Comparison of ENCODE assay signal across 8 mouse cellular contexts in the genomic region with DNA sequence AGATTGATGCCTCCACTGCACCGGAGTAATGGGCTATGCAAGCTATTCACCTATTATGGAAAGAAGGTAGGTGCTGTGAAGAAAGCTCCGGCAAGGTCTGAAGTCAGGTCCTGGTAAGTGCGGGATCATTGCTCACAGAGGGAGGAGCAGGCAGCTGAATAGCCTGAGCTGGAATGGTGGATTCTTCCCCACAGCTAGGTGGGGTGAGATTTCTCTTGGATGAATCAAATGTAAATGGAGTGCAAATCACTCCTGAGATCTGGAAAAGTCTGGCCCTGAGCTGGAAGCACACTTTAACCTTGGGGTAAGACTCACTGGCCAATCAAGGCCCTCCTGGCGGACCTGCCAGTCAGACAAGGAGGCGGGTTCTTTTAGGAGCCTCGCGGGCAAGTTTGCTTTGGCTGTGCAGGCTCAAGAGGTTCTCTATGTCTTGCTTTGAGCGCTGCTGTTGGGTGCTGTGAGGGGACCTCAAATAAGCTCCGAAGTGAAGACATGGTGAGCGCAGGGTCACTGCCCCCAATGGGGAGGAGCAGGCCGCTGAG. TPM values are rescaled to one million over a fixed set of nuclear protein-coding genes. Genes with fewer than 3 reads are reported as not detected.
A peak's percentile ranks its signal among the peaks of the same experiment; 100 is the strongest.
DNase-seq lines count a peak whose midpoint lies in the region; ATAC-seq and TF ChIP-seq lines count a peak whose summit lies in the region.

A gene (plus strand): TSS at position 397 of the 542 bp plus-strand sequence.

- no peaks in the 10 kb centered on the region for H3K9me3 ChIP-seq in forebrain, postnatal 0 days (ENCODE audit: low read length)
- H3K9me3 ChIP-seq in hindbrain, embryonic 15.5 days, result no peaks in the 10 kb centered on the region
- no peaks in the 10 kb centered on the region for H3K9me3 ChIP-seq in limb, embryonic 10.5 days (replicated peaks)
- no peaks in the 10 kb centered on the region for H3K9me3 ChIP-seq in neural tube, embryonic 11.5 days (ENCODE audit: control insufficient read depth, low read length)

- H3K4me1 ChIP-seq in forebrain, postnatal 0 days (ENCODE audit: insufficient read depth), result no peaks in the 10 kb centered on the region
- H3K4me1 ChIP-seq in hindbrain, embryonic 15.5 days (replicated peaks), result no peaks in the 10 kb centered on the region
- no peaks in the 10 kb centered on the region for H3K4me1 ChIP-seq in limb, embryonic 10.5 days
- no peaks in the 10 kb centered on the region for H3K4me1 ChIP-seq in neural tube, embryonic 11.5 days (ENCODE audit: control insufficient read depth, insufficient read depth, low read length)

- no peak within 1 kb of the TSS for H3K9ac ChIP-seq in forebrain, postnatal 0 days
- no peak within 1 kb of the TSS; the same call in 1 of the 2 replicates for H3K9ac ChIP-seq in hindbrain, embryonic 15.5 days
- H3K9ac ChIP-seq in neural tube, embryonic 11.5 days (ENCODE audit: low read length), result no peak within 1 kb of the TSS

- H3K27ac ChIP-seq in forebrain, postnatal 0 days (ENCODE audit: low read depth, low read length), result no peak within 1 kb of the TSS
- H3K27ac ChIP-seq in hindbrain, embryonic 15.5 days (replicated peaks), result no peak within 1 kb of the TSS
- H3K27ac ChIP-seq in limb, embryonic 10.5 days, result no peak within 1 kb of the TSS
- no peak within 1 kb of the TSS for H3K27ac ChIP-seq in neural tube, embryonic 11.5 days (ENCODE audit: low read depth, low read length)

- H3K36me3 ChIP-seq in forebrain, postnatal 0 days (ENCODE audit: insufficient read depth), result no peaks in the 10 kb centered on the region
- no peaks in the 10 kb centered on the region for H3K36me3 ChIP-seq in hindbrain, embryonic 15.5 days
- no peaks in the 10 kb centered on the region for H3K36me3 ChIP-seq in limb, embryonic 10.5 days
- no peaks in the 10 kb centered on the region for H3K36me3 ChIP-seq in neural tube, embryonic 11.5 days (ENCODE audit: control insufficient read depth, insufficient read depth, low read length)

- no peak for DNase-seq in frontal cortex, adult 2 months (ENCODE audit: extremely low spot score in 1 of 2, low spot score in 1 of 2)
- no peak for DNase-seq in frontal cortex, postnatal 36 days (ENCODE audit: low spot score in 2 of 2)
- DNase-seq in adrenal gland, postnatal 14 days, result peak; percentile 77
- no peak for DNase-seq in forebrain, postnatal 0 days
- peak; percentile 37 for DNase-seq in limb, embryonic 10.5 days (ENCODE audit: low spot score)
- peak; percentile 14 for DNase-seq in neural tube, embryonic 11.5 days (ENCODE audit: low spot score)
- no peak for DNase-seq in cerebellum, postnatal 4 days (ENCODE audit: low spot score in 2 of 2)

- H3K4me2 ChIP-seq in forebrain, postnatal 0 days (ENCODE audit: low read depth), result no peak within 1 kb of the TSS
- H3K4me2 ChIP-seq in hindbrain, embryonic 15.5 days, result peak within 1 kb of the TSS; percentile 40
- no peak within 1 kb of the TSS for H3K4me2 ChIP-seq in neural tube, embryonic 11.5 days (ENCODE audit: low read depth)

- no peak for ATAC-seq in forebrain, postnatal 0 days
- no peak for ATAC-seq in hindbrain, embryonic 15.5 days (ENCODE audit: low FRiP score, low read depth)
- no peak for ATAC-seq in neural tube, embryonic 11.5 days (ENCODE audit: insufficient read depth, low FRiP score, low TSS enrichment)

- no peak within 1 kb of the TSS for H3K4me3 ChIP-seq in forebrain, postnatal 0 days (ENCODE audit: low read depth, low read length)
- no peak within 1 kb of the TSS for H3K4me3 ChIP-seq in hindbrain, embryonic 15.5 days
- no peak within 1 kb of the TSS for H3K4me3 ChIP-seq in limb, embryonic 10.5 days
- no peak within 1 kb of the TSS for H3K4me3 ChIP-seq in neural tube, embryonic 11.5 days (ENCODE audit: low read depth, low read length)

- TF ChIP-seq CTCF in forebrain, postnatal 0 days (IDR thresholded peaks at IDR 0.05; ENCODE audit: low read depth), result no peak

- WGBS in forebrain, postnatal 0 days, result 11% methylated on average over 11 of the region's 11 CpGs
- WGBS in hindbrain, embryonic 15.5 days, result 14% methylated on average over 11 of the region's 11 CpGs
- 12% methylated on average over 11 of the region's 11 CpGs for WGBS in limb, embryonic 10.5 days
- 10% methylated on average over 11 of the region's 11 CpGs for WGBS in neural tube, embryonic 11.5 days

- no peaks in the 10 kb centered on the region for H3K27me3 ChIP-seq in forebrain, postnatal 0 days (ENCODE audit: insufficient read depth, low read length)
- H3K27me3 ChIP-seq in hindbrain, embryonic 15.5 days, result no peaks in the 10 kb centered on the region
- H3K27me3 ChIP-seq in limb, embryonic 10.5 days (ENCODE audit: low read depth, poor library complexity, severe bottlenecking), result no peaks in the 10 kb centered on the region
- H3K27me3 ChIP-seq in neural tube, embryonic 11.5 days (ENCODE audit: control insufficient read depth, insufficient read depth, low read length), result no peaks in the 10 kb centered on the region

RNA-seq across cellular contexts. Expression of the gene that starts here (rescaled TPM):
- polyA plus RNA-seq in frontal cortex, adult 2 months (2012; rRNA removed), result 20.8 and 27.9 TPM in 2 replicates
- 587 and 595 TPM in 2 replicates for total RNA-seq in adrenal gland, postnatal 14 days (2021)
- 68.3 and 93.6 TPM in 2 replicates for total RNA-seq in forebrain, postnatal 0 days (2014; rRNA removed)
- polyA plus RNA-seq in forebrain, postnatal 0 days (2015; fragmentation: Nextera tagmentation; extraction: Ambion mirVana), result 92.1 and 112 TPM in 2 replicates
- polyA plus RNA-seq in hindbrain, embryonic 15.5 days (2015; fragmentation: Nextera tagmentation; extraction: Ambion mirVana), result 86.7 and 108 TPM in 2 replicates
- polyA plus RNA-seq in limb, embryonic 10.5 days (2016; fragmentation: Nextera tagmentation; extraction: Ambion mirVana), result 72.3 and 80.5 TPM in 2 replicates
- 72.9 and 74.4 TPM in 2 replicates for polyA plus RNA-seq in neural tube, embryonic 11.5 days (2014; fragmentation: Nextera tagmentation; extraction: Ambion mirVana)

Comparison
In these comparisons a context has a peak if more than half of its experiments do, and no peak if none do; other contexts are left out.
1. DNase-seq: peak in adrenal gland, postnatal 14 days (single experiment), limb, embryonic 10.5 days (single experiment) and neural tube, embryonic 11.5 days (single experiment); none in frontal cortex, adult 2 months (0 of 2), frontal cortex, postnatal 36 days (0 of 2), forebrain, postnatal 0 days (single experiment) and cerebellum, postnatal 4 days (0 of 2).